Mouse (Mus musculus) CD8-positive naive resting alpha-beta T cell, adult 2 months (primary cell): ENCODE results near the gene Ubash3b.

ENCODE experiments used
- DNase-seq, 2 experiments: peaks; one replicate each; pipeline ENCODE4 v3.0.0; 2022; ENCODE audit warnings: low read depth in 2 of 2, low spot score in 2 of 2

Ubash3b gene

DNA sequence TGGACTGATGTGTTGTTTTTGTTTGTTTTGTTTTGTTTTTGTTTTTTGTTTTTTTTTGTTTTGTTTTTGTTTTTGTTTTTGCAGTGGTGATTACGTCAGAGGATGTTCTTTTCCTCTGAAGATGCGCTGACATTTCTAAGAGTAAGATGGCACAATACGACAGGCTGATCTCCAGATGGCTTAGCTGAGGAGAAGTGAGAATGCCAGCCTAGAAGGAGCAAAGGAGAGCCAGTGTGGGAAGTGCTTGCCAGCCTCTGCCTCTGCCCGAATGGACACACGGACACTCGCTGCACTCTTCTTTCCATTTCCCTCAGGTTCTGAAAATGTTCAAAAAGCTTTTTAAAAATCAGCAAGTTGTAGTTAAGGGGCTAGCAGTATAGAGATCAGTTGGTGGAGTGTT, 6.7 kb upstream of the Ubash3b start:
- DNase-seq, result no peak

DNA sequence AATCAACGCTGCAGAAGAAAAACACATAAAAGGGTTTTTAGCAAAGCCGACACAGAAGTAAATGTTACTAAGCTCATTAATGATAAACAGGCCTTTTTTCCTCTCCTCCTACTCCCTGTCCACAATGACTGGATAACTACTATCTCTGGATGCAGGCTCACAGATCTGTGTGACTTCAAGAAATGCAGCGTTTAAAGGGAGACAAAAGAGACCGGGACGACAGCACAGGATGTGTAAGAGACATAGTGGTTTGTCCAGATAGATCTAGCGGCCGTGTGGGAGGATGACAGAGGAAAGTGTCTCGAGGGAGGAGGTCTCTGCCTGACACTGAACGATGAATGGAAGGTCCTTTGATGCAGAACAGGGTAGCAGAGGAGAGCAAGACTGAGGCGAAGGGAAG, 5.4 kb upstream of the Ubash3b start:
- DNase-seq, result peak in 1 of 2 experiments; percentile 19

DNA sequence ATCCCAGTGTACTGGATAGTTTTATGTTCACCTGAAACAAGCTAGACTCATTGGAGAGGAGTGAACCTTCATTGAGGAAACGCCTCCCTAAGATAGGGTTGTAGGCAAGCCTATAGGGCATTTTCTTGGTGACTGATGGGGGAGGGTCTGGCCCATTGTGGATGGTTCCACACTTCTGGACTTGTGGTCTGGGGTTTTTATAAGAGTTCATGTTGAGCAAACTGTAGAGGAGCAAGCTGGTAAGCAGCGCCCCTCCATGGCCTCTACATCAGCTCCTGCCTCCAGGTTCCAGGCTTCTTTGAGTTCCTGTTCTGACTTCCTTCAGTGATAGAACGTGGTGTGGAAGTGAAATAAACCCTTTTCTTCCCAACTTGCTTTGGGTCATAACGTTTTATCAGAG, 866 bp upstream of the Ubash3b start:
- DNase-seq, result no peak

DNA sequence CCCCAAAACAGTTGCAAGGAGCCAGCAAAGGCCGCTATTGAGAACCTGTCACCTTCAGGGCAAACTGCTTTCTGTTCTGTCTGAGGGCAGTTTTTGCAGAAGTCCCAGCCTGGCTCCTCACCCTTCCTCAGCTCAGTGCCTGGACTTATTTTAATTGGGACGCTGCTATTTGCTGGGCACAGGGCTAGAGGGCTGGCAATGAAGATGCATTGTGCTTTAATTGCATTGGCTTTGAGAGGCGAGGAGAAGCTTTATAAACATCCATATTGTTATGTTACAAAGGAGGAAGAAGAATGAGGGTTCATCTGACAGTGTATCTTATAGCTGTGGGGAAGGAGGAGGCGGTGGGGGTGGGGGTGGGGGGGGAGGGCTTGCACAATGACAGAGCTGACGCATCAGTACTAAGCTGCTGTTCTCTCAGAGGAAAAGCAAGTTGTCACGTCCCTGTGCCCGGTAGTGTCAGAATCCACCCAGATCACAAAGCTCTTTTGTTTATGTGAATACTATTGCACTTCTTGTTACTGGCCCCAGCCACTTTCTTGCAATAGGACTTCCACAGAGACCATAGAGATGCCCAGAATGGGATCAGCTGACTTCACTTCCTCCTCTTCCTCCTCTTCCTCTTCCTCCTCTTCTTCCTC, 841 bp downstream of the Ubash3b start:
- no peak for DNase-seq

DNA sequence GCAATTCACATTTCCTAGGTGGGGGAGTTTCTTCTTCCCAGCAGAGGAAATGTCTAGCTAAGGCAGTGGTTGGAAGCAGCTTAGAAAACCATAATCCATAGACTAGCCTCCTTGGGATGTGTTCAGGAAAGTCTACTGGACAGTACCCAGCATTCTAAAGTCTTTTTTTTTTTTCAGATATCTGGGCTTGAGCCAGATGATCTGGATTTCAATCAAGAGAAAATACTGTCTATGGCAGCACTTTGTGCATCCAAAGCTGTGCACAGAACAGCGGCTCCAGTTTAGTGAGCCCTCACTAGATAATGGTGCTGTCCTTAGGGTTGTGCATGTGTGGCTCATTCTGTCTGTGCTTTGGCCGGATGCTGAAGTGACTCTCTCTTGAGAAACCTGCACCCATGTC, 2.3 kb downstream of the Ubash3b start:
- no peak for DNase-seq

DNA sequence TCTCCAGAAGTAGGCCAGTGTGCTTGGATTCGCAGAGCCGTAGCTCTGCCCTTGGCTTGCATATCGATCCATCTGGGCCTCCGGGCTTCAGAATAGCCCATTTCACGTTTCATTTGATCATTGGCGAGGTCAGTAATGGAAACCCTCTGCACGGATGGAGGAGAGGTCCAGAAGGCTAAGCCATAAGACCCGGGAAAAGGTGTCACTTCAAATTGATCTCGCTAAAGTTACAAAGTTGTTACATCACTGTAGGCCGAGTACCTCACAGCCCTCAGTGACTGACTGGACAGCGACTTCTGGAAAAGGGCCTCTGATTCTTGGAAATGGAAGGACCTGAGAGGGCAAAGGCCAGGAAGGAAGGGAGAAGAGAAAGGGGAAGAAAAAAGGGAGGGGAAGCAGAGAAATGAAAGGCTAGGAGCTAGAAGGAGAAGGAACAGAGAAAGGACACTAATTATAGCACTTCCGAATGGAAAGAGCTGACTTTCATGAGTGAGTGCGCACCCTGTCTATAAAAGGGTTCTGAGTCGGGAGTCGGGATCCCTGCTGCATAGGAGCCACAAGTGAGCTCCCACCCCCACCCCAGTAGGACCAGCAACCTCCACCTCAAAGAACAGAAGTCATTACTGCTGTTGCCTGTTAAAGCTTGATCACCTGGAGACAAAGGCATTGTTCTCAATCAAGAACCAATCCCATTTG, 3.5 kb downstream of the Ubash3b start:
- no peak for DNase-seq

DNA sequence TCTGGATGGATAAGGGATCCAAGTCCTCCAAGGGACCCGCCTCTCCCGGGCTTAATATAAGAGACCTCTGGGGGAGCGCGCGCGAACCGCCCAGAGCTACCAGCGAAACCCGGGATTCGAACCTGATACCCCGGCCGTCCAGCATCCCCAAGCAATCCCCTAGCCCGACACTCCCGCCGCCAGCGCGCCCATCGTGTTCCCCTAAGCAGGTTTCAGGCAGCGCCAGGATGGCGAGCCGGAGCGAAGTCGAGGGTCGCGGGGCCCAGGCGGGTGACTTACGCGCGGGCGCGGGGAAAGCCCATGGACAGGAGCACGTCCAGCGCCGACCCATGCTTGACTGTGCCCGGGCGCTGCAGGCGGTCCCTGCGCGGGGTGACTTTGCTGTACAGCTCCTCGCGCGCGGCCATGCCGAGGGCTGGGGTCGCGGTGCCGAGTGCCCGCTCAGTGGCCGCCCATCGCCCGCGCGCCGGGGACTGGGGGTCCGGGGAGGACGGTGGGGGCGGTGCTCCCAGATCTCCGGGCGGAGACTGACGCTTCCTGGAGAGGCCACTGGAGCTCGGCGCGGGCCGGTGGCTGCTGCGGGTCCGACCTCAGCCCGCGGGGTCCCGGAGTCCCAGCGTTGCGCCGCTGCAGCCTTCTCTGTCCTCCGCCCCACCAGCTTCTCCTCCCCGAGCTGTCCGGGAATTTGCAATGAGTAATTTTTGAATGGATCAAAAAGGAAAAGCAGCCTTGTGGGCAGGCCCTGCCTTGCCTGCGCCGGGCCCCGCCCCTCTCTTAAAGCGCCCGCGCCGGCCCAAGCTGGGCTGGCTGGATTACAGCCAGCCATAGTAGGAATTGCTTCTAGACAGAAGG, 4.3 kb downstream of the Ubash3b start:
- DNase-seq, result peak; percentile 28 to 40

DNA sequence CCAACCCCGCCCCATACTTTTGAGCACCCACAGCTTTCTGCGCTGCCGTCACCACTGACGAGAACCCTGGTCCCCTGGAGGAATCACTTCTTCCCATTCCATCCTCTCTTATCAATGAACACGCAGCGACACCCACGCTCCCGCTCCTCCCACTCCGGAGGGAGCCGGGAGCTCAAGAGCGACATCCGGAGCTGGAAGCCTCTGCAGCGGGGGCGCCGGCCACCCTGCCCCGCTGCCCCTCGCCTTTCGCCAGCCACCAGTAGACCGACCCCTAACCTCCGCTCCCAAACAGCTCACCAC, 4.8 kb downstream of the Ubash3b start:
- DNase-seq, result no peak

DNA sequence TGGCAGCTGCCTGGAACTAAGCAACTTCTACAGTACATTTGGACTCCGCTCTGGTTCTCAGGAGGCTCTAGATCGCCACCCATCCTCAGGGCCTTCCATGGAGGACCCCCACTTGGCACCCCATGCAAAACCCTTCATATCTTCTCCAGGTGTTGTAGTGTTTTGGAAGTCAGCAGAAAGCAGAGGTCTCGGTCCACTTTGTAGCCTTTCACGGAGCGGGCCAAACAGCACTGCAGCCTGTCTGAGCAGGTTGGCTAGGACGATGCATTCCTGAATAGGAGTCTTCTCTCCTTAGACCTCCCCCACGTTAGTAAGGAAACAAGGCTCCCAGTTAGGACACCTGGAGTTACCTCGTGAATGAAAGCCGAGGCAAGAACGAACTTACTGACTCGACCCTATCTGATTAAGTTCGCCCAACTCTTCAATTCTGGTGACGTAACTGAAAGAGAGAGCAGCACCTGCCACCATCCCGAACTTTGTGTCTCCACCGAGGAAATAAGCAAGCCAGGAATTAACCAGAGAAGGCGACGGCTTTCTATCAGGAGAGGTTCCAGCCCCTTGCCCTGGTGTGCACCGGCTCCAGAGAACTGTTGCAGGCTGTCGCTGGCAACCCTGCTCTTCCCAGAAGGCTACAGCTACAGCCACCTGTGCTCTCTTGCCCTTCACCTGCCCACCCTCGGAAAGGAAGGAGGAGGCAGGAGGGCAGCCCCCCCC, 5.3 kb downstream of the Ubash3b start:
- DNase-seq, result no peak

DNA sequence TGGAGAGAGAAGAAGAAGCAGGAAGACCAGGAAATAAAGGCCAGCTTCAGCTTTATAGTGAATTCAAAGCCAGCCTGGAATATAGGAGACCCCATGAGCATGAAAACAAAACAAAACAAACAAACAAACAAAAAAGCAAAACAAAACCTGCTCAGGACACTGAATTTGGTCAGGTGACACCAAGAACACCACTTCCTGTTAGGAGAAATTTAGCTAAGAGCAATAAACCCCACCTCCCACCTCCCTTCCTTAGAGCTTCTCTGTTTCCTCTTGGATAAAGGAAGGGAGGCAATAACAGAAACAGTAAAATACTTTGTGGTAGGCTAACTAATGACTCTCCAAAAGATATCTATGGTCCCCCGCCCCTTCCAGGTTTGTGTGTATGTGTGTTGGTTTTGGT, 7.5 kb downstream of the Ubash3b start:
- no peak for DNase-seq

DNA sequence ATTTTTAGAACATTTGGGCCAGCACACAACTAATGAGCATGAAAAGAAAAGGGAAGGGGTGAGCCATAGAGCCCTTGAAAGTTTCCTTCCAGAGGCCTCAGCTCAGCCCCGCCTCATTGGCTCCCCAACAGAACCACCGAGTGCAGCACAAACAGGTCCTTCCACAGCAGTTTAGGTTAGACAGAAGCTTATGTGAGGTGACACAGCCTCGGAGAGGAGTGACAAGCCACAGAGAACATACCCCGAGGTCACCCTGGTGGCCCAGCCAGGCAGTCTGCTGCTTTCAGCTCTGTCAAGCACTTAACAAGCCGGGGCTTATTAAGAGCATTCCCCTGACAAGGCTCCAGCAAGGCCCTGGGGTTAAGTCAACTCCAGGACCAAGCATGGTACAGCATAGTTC, 8.4 kb downstream of the Ubash3b start:
- no peak for DNase-seq

DNA sequence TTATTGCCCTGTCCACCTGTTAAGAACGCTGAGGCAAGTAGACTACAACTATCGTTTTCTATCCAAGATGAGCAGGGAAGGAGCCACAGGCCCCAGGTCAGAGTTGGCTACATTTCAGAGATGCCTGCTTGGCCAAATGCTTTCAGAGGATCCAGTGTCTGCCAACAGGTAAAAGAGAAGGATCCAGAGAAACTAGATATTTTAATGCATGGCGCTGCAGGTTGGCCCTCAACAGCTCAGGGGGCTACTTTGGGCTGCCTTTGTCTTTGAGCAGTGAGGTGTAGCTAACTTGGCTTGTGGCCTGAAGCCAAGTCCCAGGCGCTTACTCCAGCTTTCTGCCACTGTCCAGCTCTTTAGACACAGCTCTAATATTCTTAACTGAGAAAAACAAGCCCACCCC, 10.0 kb downstream of the Ubash3b start:
- DNase-seq, result no peak

DNA sequence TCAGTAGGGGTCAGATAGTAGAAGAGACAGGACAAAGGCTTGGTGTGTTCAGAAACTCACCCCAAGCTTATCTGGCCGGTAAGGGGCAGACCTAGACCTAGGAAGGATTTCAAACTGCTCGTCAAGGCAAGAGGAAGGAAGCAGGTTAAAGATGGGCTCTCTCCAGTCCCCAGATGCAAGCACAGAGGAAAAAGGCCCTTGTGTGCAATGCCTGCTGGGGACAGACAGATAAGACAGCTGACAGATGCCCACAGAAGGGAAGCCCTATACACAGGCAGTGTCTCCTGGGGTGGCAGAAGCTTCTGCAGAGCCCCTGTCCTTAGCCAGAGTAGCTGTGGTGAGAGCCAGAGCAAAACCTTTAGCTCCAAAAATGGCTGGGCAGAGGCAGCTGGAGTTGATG, 11.6 kb downstream of the Ubash3b start:
- DNase-seq, result no peak

DNA sequence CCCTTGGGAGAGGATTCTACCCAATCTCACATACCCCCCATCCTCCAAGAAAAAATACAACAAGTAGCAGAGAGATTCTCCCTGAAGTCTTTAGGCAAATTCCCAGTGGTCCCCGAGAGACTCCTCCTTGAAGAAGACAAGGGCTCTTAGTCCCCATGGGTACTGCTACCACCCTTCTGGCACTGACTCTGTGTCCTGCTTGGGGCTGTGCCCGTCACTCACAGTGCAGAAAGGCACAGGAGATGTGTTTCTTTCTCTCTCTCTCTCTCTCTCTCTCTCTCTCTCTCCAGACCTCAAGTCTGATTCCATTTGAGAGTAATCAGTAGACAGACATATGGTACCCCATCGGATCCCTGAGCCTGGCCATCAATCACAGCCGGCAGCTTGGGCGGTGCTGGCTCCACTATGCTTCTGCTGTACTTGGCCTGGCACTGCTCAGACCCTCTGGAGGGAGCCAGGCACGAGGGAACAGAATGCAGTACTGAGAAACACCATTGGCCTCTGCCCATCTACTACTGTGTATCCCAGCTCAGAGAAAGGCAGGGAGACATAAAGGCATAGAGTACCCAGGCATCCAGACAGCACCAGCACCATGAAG, 12.3 kb downstream of the Ubash3b start:
- no peak for DNase-seq

DNA sequence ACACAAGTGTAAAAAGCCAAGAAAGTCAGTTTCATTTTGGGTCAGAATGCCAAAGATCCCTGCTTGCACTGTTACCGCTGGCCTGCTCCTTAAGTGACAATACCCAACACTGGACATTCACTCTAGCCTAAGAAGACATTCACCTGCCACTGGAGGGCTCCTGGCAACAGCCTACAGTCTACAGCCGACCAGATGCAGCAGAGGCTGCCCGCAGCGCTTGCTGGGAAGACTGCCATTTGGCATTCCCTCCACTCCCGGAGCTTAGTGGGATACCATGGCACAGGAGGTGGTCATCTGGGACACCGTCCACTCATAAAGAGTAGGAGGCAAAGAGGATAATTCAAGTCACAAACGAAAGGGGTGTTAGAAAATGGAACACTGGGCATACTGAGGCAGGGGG, 12.9 kb downstream of the Ubash3b start:
- no peak for DNase-seq

DNA sequence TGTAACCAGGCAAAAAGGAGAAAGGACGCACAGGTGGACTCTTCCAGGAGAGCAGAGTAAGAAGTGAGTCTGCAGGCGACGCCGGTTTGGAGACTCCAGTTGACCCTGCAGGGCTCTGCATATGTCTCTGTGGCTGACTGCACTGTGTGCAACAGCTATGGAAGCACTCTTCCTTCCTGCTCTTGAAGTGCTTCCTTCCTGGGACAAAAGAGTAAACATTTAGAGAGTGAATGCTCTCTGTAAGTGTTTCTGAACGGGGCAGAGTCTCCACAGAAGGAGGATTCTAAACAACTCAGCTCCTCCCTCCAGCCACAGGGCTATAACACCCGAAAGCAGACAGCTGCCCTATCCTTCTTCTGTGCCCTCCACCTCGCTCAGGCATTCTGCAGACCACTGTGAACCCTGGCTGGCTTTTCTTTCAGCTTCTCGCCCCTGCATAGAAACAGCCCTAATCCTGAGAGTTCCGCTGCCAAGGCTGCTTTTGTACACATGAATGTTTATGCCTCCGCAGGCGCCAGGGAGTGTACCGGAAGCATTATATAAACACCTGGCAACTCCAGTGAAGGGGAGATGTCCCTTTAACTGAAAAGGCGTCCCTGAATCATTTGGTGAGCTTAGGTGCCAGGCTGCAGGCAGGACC, 14.2 kb downstream of the Ubash3b start:
- no peak for DNase-seq

DNA sequence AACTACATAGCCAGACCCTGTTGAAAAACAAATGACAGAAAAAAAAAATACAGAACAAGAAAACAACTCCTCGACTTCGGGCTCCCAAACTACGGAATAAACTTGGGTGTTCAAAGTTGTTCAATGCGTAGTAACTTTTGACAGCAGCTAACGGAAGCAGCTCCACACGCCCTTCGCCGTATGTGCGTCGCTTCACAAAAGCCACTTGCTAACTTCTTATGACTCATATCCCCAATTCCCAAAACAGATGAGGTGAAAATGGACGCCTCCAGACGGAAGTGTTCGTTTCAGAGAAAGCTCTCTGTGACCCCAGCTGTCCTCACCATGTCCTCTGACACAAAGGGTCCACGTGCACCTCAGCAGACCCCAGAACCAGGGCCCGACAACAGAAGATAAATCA, 17.7 kb downstream of the Ubash3b start:
- DNase-seq, result no peak

DNA sequence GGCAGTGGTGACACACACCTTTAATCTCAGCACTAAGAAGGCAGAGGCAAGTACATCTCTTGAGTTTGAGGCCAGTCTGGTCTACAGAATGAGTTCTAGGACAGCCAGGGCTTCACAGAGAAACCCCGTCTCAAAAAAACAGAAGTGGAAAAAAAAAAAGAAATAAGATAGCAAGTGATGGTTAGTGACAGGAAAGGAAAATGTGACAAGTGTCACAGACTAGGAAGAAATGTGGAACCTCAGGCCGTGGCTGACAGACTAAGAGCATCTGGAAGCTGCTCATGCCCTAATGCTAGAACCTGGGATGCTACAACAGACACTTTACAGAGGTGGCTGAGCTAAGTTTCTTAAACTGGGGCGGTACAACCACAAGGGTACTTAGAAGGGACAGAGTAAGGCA, 18.4 kb downstream of the Ubash3b start:
- no peak for DNase-seq

DNA sequence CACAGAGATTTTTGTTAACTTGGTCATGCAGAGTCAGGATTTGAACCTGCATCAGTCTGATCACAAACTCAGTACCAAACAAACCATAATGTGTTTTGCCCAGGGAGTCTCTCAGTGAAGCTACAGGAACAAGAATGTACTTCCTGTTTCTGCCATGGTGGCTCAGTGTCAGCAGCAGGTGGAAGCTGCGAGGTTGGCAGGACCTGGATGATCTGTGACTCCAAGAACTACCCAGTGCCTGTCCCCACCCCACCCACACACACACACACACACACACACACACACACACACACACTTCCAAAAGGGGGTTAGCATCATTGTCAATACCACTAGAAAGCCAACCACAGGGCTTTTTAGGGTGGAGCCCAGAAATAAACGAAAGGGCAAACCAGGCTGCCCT, 20.5 kb downstream of the Ubash3b start:
- peak; percentile 55 to 64 for DNase-seq

DNA sequence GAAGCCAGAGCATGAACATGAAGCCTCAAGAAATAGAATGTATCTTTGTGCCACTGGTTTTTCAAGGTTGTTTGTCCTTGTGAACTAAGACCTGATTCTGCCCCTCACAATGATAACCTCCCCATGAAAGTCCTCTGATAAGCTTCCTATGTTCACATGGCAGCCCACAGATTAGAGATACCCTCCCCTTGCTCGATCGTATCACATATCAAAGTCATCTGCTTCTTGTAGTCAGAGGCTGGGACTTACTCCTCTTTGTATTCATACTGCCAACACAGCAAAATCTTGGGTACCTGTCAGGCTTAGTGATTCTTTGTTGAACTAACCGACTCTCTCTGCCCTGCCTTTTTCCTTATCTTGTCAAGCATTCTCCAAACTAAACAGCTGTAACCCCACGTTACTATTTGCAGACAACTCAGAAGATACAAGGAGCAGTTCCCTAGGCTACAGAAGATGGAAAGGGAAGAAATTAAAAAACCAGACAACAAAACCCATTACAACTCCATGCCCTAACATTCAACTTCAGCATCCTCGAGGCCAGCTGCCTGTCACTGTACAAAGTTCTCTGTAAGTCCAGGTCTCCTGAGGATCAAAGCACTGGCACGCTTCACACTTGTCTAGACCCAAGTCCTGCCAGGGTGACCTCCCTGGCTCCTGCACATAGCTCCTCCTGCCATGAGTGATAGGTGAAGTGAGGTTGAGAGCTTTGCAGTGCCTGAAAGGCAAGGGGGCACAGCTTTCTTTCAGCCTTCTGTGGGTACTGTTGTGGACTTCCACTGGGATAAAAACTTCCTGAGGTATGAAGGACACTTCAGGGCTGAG, 22.3 kb downstream of the Ubash3b start:
- DNase-seq, result no peak
